Mouse (Mus musculus) inflammation-experienced regulatory T-cells, adult 6 months (primary cell): Measurements from ENCODE around the gene Luc7l. TPM values are rescaled to one million over a fixed set of nuclear protein-coding genes. Genes with fewer than 3 reads are reported as not detected.
"Not testable (repeated sequence)": the region's sequence is repeated elsewhere in the genome, so short reads cannot be mapped to it uniquely, and the experiment has no call there.

Experiments used
- ATAC-seq: one replicate; pipeline ENCODE4 v1.8.0; 2017
- polyA plus RNA-seq, 3 experiments: library from polyadenylated mRNA; unstranded; fragments of 100-300 nt; shearing (Covaris generic); gene quantifications; one replicate each; pipeline ENCODE4 v1.2.1; 2017

Luc7l gene
- polyA plus RNA-seq, 3 experiments from 2014 or later = 50.3 to 60.4 (median 56.9) TPM

GRCm38 (mm10) chr17:26255313-26255712 is 2.6 kb downstream of the Luc7l start:
- no peak for ATAC-seq

- ATAC-seq = no peak
Measured at GRCm38 (mm10) chr17:26261826-26262225, 9.1 kb downstream of the Luc7l start.

GRCm38 (mm10) chr17:26262384-26262783 is 9.7 kb downstream of the Luc7l start:
- ATAC-seq = no peak

- ATAC-seq = no peak
Measured at GRCm38 (mm10) chr17:26268851-26269250, 16.2 kb downstream of the Luc7l start.

- not testable (repeated sequence) for ATAC-seq
Measured at GRCm38 (mm10) chr17:26269577-26269976, 16.9 kb downstream of the Luc7l start.

GRCm38 (mm10) chr17:26272586-26272985 is 19.9 kb downstream of the Luc7l start:
- ATAC-seq = no peak

GRCm38 (mm10) chr17:26275933-26276332 is 23.2 kb downstream of the Luc7l start:
- ATAC-seq = no peak

GRCm38 (mm10) chr17:26276711-26277110 is 24.0 kb downstream of the Luc7l start:
- no peak for ATAC-seq

GRCm38 (mm10) chr17:26286199-26286955 is 33.7 kb downstream of the Luc7l start:
- no peak for ATAC-seq

- ATAC-seq = no peak
Measured at GRCm38 (mm10) chr17:26289475-26289874, 36.8 kb downstream of the Luc7l start.

GRCm38 (mm10) chr17:26298318-26298717 is 45.6 kb downstream of the Luc7l start:
- ATAC-seq = not testable (repeated sequence)

- no peak for ATAC-seq
Measured at GRCm38 (mm10) chr17:26314291-26314690, 61.6 kb downstream of the Luc7l start.

- ATAC-seq = no peak
Measured at GRCm38 (mm10) chr17:26315474-26315873, 62.8 kb downstream of the Luc7l start.

GRCm38 (mm10) chr17:26318441-26318840 is 65.7 kb downstream of the Luc7l start:
- no peak for ATAC-seq

Other genes with a start within 250 kb of the Luc7l start
- gene Rab11fip3, start 183.3 kb upstream of the Luc7l start, polyA plus RNA-seq = 1 to 10 TPM; 1.6 to 3.0 (median 2.7) TPM
- gene Decr2, start 162.6 kb upstream of the Luc7l start, polyA plus RNA-seq = 10 to 100 TPM; 14.2 to 26.5 (median 21.7) TPM
- gene Nme4, start 157.3 kb upstream of the Luc7l start, polyA plus RNA-seq = 1 to 10 TPM in 1 of 3 experiments, under 1 TPM in 2; 0.39 to 1.0 (median 0.52) TPM
- 1 to 10 TPM; 6.0 to 8.5 (median 6.3) TPM for gene Tmem8, start 139.6 kb upstream of the Luc7l start, polyA plus RNA-seq
- 100 to 1,000 TPM in 2 of 3 experiments, 10 to 100 TPM in 1; 94.6 to 150 (median 125) TPM for gene Mrpl28, start 129.4 kb upstream of the Luc7l start, polyA plus RNA-seq
- gene Axin1, start 114.2 kb upstream of the Luc7l start, polyA plus RNA-seq = 10 to 100 TPM; 10.3 to 11.0 (median 10.9) TPM
- gene Pdia2, start 53.8 kb upstream of the Luc7l start, polyA plus RNA-seq = not detected
- 10 to 100 TPM in 1 of 3 experiments, 1 to 10 TPM in 2; 4.7 to 12.3 (median 6.2) TPM for gene Rgs11, start 49.9 kb upstream of the Luc7l start, polyA plus RNA-seq
- gene Arhgdig, start 45.1 kb upstream of the Luc7l start, polyA plus RNA-seq = not detected
- gene Fam234a, start 8.7 kb upstream of the Luc7l start, polyA plus RNA-seq = 10 to 100 TPM; 19.9 to 34.9 (median 23.7) TPM
- 1 to 10 TPM in 1 of 3 experiments, not detected in 2; 1.2 TPM for gene Neurl1b, start 161.9 kb downstream of the Luc7l start, polyA plus RNA-seq